Mouse (Mus musculus) liver, adult 2 months (tissue): ENCODE measurements around the gene Tef. TPM values are rescaled to one million over a fixed set of nuclear protein-coding genes. Genes with fewer than 3 reads are reported as not detected.

Source experiments
- DNase-seq: peaks from one replicate; pipeline ENCODE4 v3.0.0-alpha.2; 2011; ENCODE audit warnings: low read depth, low spot score; ENCODE audit errors: extremely low read depth
- H3K27ac ChIP-seq: fragments of 200-500 bp; replicated peaks from 2 replicates; pipeline ENCODE4 v1.5.1; 2012; ENCODE audit warnings: low read depth, mild to moderate bottlenecking, control low read depth, inconsistent platforms, low read length; ENCODE audit not compliant: insufficient read depth
- H3K27me3 ChIP-seq: fragments of 200-500 bp; 2 replicates; pipeline ENCODE4 v1.6.1; 2012; ENCODE audit warnings: mild to moderate bottlenecking, moderate library complexity, low read length, inconsistent platforms; ENCODE audit not compliant: control insufficient read depth, insufficient read depth
- H3K36me3 ChIP-seq: fragments of 200-500 bp; 2 replicates; pipeline ENCODE4 v1.6.1; 2012; ENCODE audit warnings: low read length, inconsistent platforms; ENCODE audit not compliant: control insufficient read depth, insufficient read depth
- H3K4me1 ChIP-seq: fragments of 200-500 bp; 2 replicates; pipeline ENCODE4 v1.6.1; 2011; ENCODE audit warnings: low read length; ENCODE audit not compliant: control insufficient read depth, insufficient read depth
- H3K4me3 ChIP-seq: fragments of 200-500 bp; 2 replicates; pipeline ENCODE4 v1.5.1; 2011; ENCODE audit warnings: low read depth, mild to moderate bottlenecking, control low read depth, low read length, moderate library complexity; ENCODE audit not compliant: insufficient read depth
- H3K79me2 ChIP-seq: fragments of 200-500 bp; 2 replicates; pipeline ENCODE4 v1.6.1; 2012; ENCODE audit warnings: inconsistent platforms, mild to moderate bottlenecking, low read length, moderate library complexity; ENCODE audit not compliant: control insufficient read depth, insufficient read depth
- H3K9ac ChIP-seq: fragments of 200-500 bp; 2 replicates; pipeline ENCODE4 v1.6.1; 2012; ENCODE audit warnings: low read depth, mild to moderate bottlenecking, control low read depth, inconsistent platforms, low read length
- CTCF ChIP-seq: fragments of 200-500 bp; IDR thresholded peaks from 2 replicates; pipeline ENCODE4 v1.5.1; 2011; ENCODE audit warnings: low read depth, low read length, control low read depth
- POLR2A ChIP-seq: fragments of 200-500 bp; IDR thresholded peaks from 2 replicates; pipeline ENCODE4 v1.6.1; 2011; ENCODE audit warnings: low read length, control low read depth; ENCODE audit not compliant: insufficient read depth; ENCODE audit errors: extremely low read depth
- WGBS: fragments of 180-500 bp; shearing (Covaris S2); methylation state at CpG from one replicate; pipeline ENCODE4 v1.1.7; 2018; 5-methylcytosine and 5-hydroxymethylcytosine counted together
- polyA plus RNA-seq: library from polyadenylated mRNA; depleted of rRNA; stranded (reverse); fragments of >200 nt; gene quantifications from 2 replicates; pipeline ENCODE4 v1.2.3, GENCODE M21; 2012; rRNA removed
- total RNA-seq: library from RNA; depleted of rRNA; stranded (reverse); fragments of >200 nt; gene quantifications from 2 replicates; pipeline ENCODE4 v1.2.3, GENCODE M21; 2014; rRNA removed

The Tef gene
- total RNA-seq = 156 and 163 TPM in 2 replicates
- 34.6 and 35.0 TPM in 2 replicates for polyA plus RNA-seq

GRCm38 (mm10) chr15:81802001-81802890 is at the start of gene Tef:
Tef (plus strand) TSS chr15:81802421.
- Histone ChIP-seq H3K9ac (peak within 1 kb of the TSS; percentile 85), H3K27me3 (no peaks in the 10 kb centered on the region), H3K36me3 (peaks cover 6% of the 10 kb centered on the region; the same call in 1 of the 2 replicates), H3K27ac (peak within 1 kb of the TSS; percentile 94), H3K4me3 (peak within 1 kb of the TSS; percentile 79), H3K79me2 (peaks cover 13% of the 10 kb centered on the region; the same call in 1 of the 2 replicates), H3K4me1 (peaks cover 45% of the 10 kb centered on the region)
- peak; percentile 95 for DNase-seq
- 14% methylated on average over 19 of the region's 19 CpGs for WGBS
- peak; percentile 91 for TF ChIP-seq POLR2A
- TF ChIP-seq CTCF = peak; percentile 46

GRCm38 (mm10) chr15:81753669-81754068 is 48.6 kb upstream of the Tef start:
- Histone ChIP-seq H3K79me2 (peaks cover 12% of the 10 kb centered on the region; the same call in 1 of the 2 replicates), H3K27me3 (no peaks in the 10 kb centered on the region), H3K9ac (no peak overlapping the region), H3K36me3 (no peaks in the 10 kb centered on the region), H3K27ac (no peak overlapping the region), H3K4me1 (no peaks in the 10 kb centered on the region), H3K4me3 (no peak overlapping the region)
- 96% methylated on average over 9 of the region's 9 CpGs for WGBS
- TF ChIP-seq POLR2A (no peak), CTCF (no peak)
- DNase-seq = no peak

- Histone ChIP-seq H3K4me1 (peaks cover 5% of the 10 kb centered on the region; the same call in 1 of the 2 replicates), H3K27ac (no peak overlapping the region), H3K9ac (no peak overlapping the region), H3K4me3 (no peak overlapping the region), H3K79me2 (peaks cover 13% of the 10 kb centered on the region; the same call in 1 of the 2 replicates), H3K27me3 (no peaks in the 10 kb centered on the region), H3K36me3 (no peaks in the 10 kb centered on the region)
- TF ChIP-seq POLR2A = no peak
- TF ChIP-seq CTCF = no peak
- 82% methylated on average over 5 of the region's 5 CpGs for WGBS
- no peak for DNase-seq
These were observed 43.5 kb upstream of the Tef start for GRCm38 (mm10) chr15:81758701-81759100.

- no peak overlapping the region for H3K4me3 ChIP-seq
- H3K27me3 ChIP-seq = no peaks in the 10 kb centered on the region
- H3K79me2 ChIP-seq = peaks cover 12% of the 10 kb centered on the region; the same call in 1 of the 2 replicates
- no peak for DNase-seq
- no peak overlapping the region for H3K27ac ChIP-seq
- WGBS = 90% methylated on average over 3 of the region's 3 CpGs
- H3K36me3 ChIP-seq = no peaks in the 10 kb centered on the region
- H3K9ac ChIP-seq = no peak overlapping the region
- peaks cover 5% of the 10 kb centered on the region; the same call in 1 of the 2 replicates for H3K4me1 ChIP-seq
- TF ChIP-seq POLR2A (no peak), CTCF (no peak)
These were observed 42.7 kb upstream of the Tef start for GRCm38 (mm10) chr15:81759542-81759941.

GRCm38 (mm10) chr15:81760361-81761079 is 41.7 kb upstream of the Tef start:
- 90% methylated on average over 5 of the region's 5 CpGs for WGBS
- TF ChIP-seq CTCF = no peak
- TF ChIP-seq POLR2A = no peak
- no peaks in the 10 kb centered on the region for H3K36me3 ChIP-seq
- DNase-seq = peak; percentile 83
- H3K27me3 ChIP-seq = no peaks in the 10 kb centered on the region
- H3K4me1 ChIP-seq = peaks cover 5% of the 10 kb centered on the region; the same call in 1 of the 2 replicates
- no peak overlapping the region for H3K9ac ChIP-seq
- H3K79me2 ChIP-seq = peaks cover 11% of the 10 kb centered on the region; the same call in 1 of the 2 replicates
- no peak overlapping the region for H3K4me3 ChIP-seq
- H3K27ac ChIP-seq = no peak overlapping the region
